Mouse (Mus musculus) CH12.LX (cell line): Measurements from ENCODE around the gene Zfp839. TPM values are rescaled to one million over a fixed set of nuclear protein-coding genes. Genes with fewer than 3 reads are reported as not detected.
A peak's percentile ranks its signal among the peaks of the same experiment; 100 is the strongest.

ENCODE experiments used
- DNase-seq: peaks from one replicate; pipeline ENCODE4 v3.0.0-alpha.2; 2013; ENCODE audit errors: extremely low read depth
- H3K27ac ChIP-seq: 2 replicates; pipeline ENCODE4 v1.5.1; 2012; ENCODE audit warnings: low read depth, mild to moderate bottlenecking, control low read depth, moderate library complexity; ENCODE audit not compliant: insufficient read depth
- H3K27me3 ChIP-seq: replicated peaks from 2 replicates; pipeline ENCODE3; 2012; ENCODE audit warnings: inconsistent platforms
- H3K36me3 ChIP-seq, 2 experiments: replicated peaks in 1 of 2; 2 replicates each; pipeline versions ENCODE3 to v1.6.1; 2012; ENCODE audit warnings: inconsistent platforms in 1 of 2, low read length in 1 of 2, mild to moderate bottlenecking in 1 of 2, mixed read lengths in 1 of 2, moderate library complexity in 1 of 2; ENCODE audit not compliant: control insufficient read depth in 1 of 2, insufficient read depth in 1 of 2
- H3K4me1 ChIP-seq, 2 experiments: 2 replicates each; pipeline ENCODE4 v1.6.1; 2012; ENCODE audit warnings: inconsistent platforms in 1 of 2, moderate library complexity in 1 of 2; ENCODE audit not compliant: insufficient read depth in 2 of 2, control insufficient read depth in 1 of 2
- H3K4me2 ChIP-seq: 2 replicates; pipeline ENCODE4 v1.6.1; 2012; ENCODE audit warnings: low read depth, mild to moderate bottlenecking, control low read depth; ENCODE audit not compliant: poor library complexity, insufficient read depth, severe bottlenecking
- H3K4me3 ChIP-seq, 3 experiments: fragments of 150-350 bp in 1 of 3; sonication (generic) in 1 of 3; replicated peaks in 1 of 3; 2 replicates each; pipeline versions ENCODE3 to v1.5.1; 2011 to 2012; ENCODE audit warnings: low read depth in 2 of 3, low read length in 2 of 3, mild to moderate bottlenecking in 2 of 3, moderate library complexity in 2 of 3, control low read depth in 1 of 3, improper control_type of control experiment in 1 of 3, inconsistent platforms in 1 of 3, mixed read lengths in 1 of 3; ENCODE audit not compliant: poor library complexity in 1 of 3
- H3K79me2 ChIP-seq: replicated peaks from 2 replicates; pipeline ENCODE4 v1.6.1; 2012; ENCODE audit warnings: mild to moderate bottlenecking, moderate library complexity; ENCODE audit not compliant: control insufficient read depth, poor library complexity, insufficient read depth, severe bottlenecking; ENCODE audit errors: extremely low read depth
- H3K9ac ChIP-seq: 2 replicates; pipeline ENCODE4 v1.6.1; 2012; ENCODE audit warnings: low read depth, mild to moderate bottlenecking, control low read depth, moderate library complexity; ENCODE audit not compliant: insufficient read depth
- H3K9me3 ChIP-seq: replicated peaks from 2 replicates; pipeline ENCODE3; 2012; ENCODE audit warnings: low read length, inconsistent platforms, mixed read lengths
- ELF1 ChIP-seq: IDR thresholded peaks from 2 replicates; pipeline ENCODE4 v1.6.1; 2014; ENCODE audit warnings: low read depth, mild to moderate bottlenecking, inconsistent platforms, low read length, improper control_type of control experiment
- EP300 ChIP-seq: IDR thresholded peaks from 2 replicates; pipeline ENCODE4 v1.6.1; 2011; ENCODE audit warnings: low read length, improper control_type of control experiment
- HCFC1 ChIP-seq: IDR thresholded peaks from 2 replicates; pipeline ENCODE4 v1.6.1; 2012; ENCODE audit warnings: low read depth, mild to moderate bottlenecking, inconsistent platforms, low read length, improper control_type of control experiment
- IRF4 ChIP-seq: IDR thresholded peaks from 2 replicates; pipeline ENCODE4 v1.6.1; 2014; ENCODE audit warnings: low read depth, mild to moderate bottlenecking, inconsistent platforms, low read length, improper control_type of control experiment
- KAT2A ChIP-seq: IDR thresholded peaks from 2 replicates; pipeline ENCODE4 v1.6.1; 2012; ENCODE audit warnings: low read length, improper control_type of control experiment, inconsistent platforms; ENCODE audit not compliant: insufficient replicate concordance
- MAZ ChIP-seq: IDR thresholded peaks from 2 replicates; pipeline ENCODE4 v1.6.1; 2012; ENCODE audit warnings: low read depth, mild to moderate bottlenecking, inconsistent platforms, low read length, improper control_type of control experiment, moderate library complexity
- MXI1 ChIP-seq: IDR thresholded peaks from 2 replicates; pipeline ENCODE4 v1.6.1; 2011; ENCODE audit warnings: mild to moderate bottlenecking, low read depth, low read length, improper control_type of control experiment
- POLR2A ChIP-seq: IDR thresholded peaks from 2 replicates; pipeline ENCODE4 v1.6.1; 2011; ENCODE audit warnings: low read depth, mild to moderate bottlenecking, improper control_type of control experiment, low read length
- SIN3A ChIP-seq: IDR thresholded peaks from 2 replicates; pipeline ENCODE4 v1.6.1; 2012; ENCODE audit warnings: low read length, improper control_type of control experiment, inconsistent platforms
- SMC3 ChIP-seq: IDR thresholded peaks from 2 replicates; pipeline ENCODE4 v1.6.1; 2011; ENCODE audit warnings: low read depth, low read length, improper control_type of control experiment
- TBP ChIP-seq: conservative IDR thresholded peaks from 2 replicates; pipeline ENCODE4 v1.6.1; 2011; ENCODE audit warnings: low read depth, low read length, improper control_type of control experiment
- UBTF ChIP-seq: IDR thresholded peaks from 2 replicates; pipeline ENCODE4 v1.6.1; 2012; ENCODE audit warnings: low read depth, mild to moderate bottlenecking, inconsistent platforms, low read length, improper control_type of control experiment, moderate library complexity
- USF1 ChIP-seq: IDR thresholded peaks from 2 replicates; pipeline ENCODE4 v1.6.1; 2014; ENCODE audit warnings: low read depth, mild to moderate bottlenecking, inconsistent platforms, low read length, improper control_type of control experiment
- ZNF384 ChIP-seq: IDR thresholded peaks from 2 replicates; pipeline ENCODE4 v1.6.1; 2012; ENCODE audit warnings: low read depth, low read length, improper control_type of control experiment, inconsistent platforms
- dilution Hi-C: fragments of 300-500 bp; cut with MboI; formaldehyde crosslinking; loops from 2 replicates; pipeline ENCODE4 v1.14.3; 2020; ENCODE audit warnings: low sequenced_read_pairs; ENCODE audit not compliant: extremely low pct_unique_long_range_greater_than_20kb, extremely low pct_ligation_motif_present
- in situ Hi-C: fragments of 300-500 bp; cut with MboI; formaldehyde crosslinking; loops from 3 replicates; pipeline ENCODE4 v1.14.3; 2019; ENCODE audit warnings: low sequenced_read_pairs, low pct_ligation_motif_present, low pct_unique_long_range_greater_than_20kb, mixed read lengths
- polyA plus RNA-seq: library from polyadenylated mRNA; unstranded; fragments of >175 nt; gene quantifications from 2 replicates; pipeline ENCODE4 v1.2.1, GENCODE M21; 2012; ENCODE audit warnings: low read depth; ENCODE audit not compliant: insufficient read length
- total RNA-seq, 2 experiments: library from RNA; depleted of rRNA; stranded (reverse); fragments of 300-350 nt in 1 of 2; fragments of >200 nt in 1 of 2; gene quantifications; 2 replicates each; pipeline ENCODE4 v1.2.3; 2012 to 2014

Gene Zfp839
- total and polyA plus RNA-seq, 3 experiments, result 3.7 to 9.2 (median 7.8) TPM

DNA sequence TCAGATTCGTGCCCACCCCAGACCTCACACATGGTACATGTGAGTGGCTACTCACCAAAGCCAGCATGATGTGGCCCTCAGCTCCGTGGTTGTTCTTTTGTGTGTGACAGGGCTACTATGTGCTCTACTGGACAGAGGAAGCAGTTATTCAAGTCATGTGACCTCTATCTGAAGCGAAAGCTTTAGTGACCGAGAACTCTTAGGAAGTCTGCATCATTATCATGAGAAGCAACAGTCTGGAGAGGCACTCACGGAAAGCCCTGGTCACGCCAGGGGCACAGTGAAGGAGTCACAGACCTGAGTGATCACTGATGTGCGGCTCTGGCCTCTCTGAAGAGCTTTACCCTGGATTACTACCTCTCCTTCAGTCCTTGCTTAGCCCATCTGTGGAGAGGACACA is 27.7 kb upstream of the Zfp839 start:
- dilution Hi-C loops, result no loop called here
- H3K27me3 ChIP-seq, result no peaks in the 10 kb centered on the region

DNA sequence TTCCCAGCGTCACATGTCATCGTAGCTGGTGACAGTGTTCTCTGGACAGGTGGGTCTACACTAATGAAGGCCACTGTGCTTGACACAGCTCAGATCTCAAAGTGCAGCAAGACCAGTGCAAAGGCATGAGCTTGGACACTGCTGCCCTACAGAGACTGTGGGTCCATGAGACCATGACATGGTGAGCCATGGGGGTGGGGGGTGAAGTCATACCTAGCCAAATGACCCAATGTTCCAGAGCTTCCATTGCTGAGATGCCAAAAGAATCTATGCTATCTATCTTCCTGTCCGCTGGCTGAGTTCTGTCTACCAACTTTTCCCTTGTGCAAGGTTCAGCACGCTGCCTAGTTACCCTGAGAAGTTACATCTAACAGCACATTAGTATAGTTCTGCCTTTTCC is 21.1 kb upstream of the Zfp839 start:
- DNase-seq, result no peak
- H3K4me3 ChIP-seq, result no peak overlapping the region
- no peaks in the 10 kb centered on the region for H3K9me3 ChIP-seq
- no peaks in the 10 kb centered on the region for H3K79me2 ChIP-seq
- H3K36me3 ChIP-seq, result no peaks in the 10 kb centered on the region
- no peak for TF ChIP-seq USF1
- no peak for TF ChIP-seq UBTF
- no peak for TF ChIP-seq SMC3
- TF ChIP-seq HCFC1, result no peak
- TF ChIP-seq POLR2A, result no peak
- no peak for TF ChIP-seq ZNF384
- no peak for TF ChIP-seq MAZ
- no peak for TF ChIP-seq EP300
- TF ChIP-seq KAT2A, result no peak
- no peak overlapping the region for H3K4me2 ChIP-seq
- no peak overlapping the region for H3K27ac ChIP-seq
- H3K4me1 ChIP-seq, result peaks cover 3 to 18% of the 10 kb centered on the region in 2 experiments; a peak in 3 of 4 replicates
- dilution Hi-C loops, result no loop called here
- no peaks in the 10 kb centered on the region for H3K27me3 ChIP-seq
- no peak overlapping the region for H3K9ac ChIP-seq
- in situ Hi-C loops, result no loop called here

More for the DNA sequence above, 27.7 kb upstream of the Zfp839 start:
- H3K79me2 ChIP-seq, result no peaks in the 10 kb centered on the region
- no peaks in the 10 kb centered on the region for H3K36me3 ChIP-seq
- H3K9ac ChIP-seq, result no peak overlapping the region
- TF ChIP-seq TBP (no peak), SIN3A (no peak), IRF4 (no peak), ELF1 (no peak)
- TF ChIP-seq, all 38 proteins: peak for 0
- in situ Hi-C loops, result no loop called here
- no peak overlapping the region for H3K4me2 ChIP-seq
- no peak overlapping the region for H3K4me3 ChIP-seq
- no peak overlapping the region for H3K27ac ChIP-seq
- H3K9me3 ChIP-seq, result no peaks in the 10 kb centered on the region
- no peak for DNase-seq
- H3K4me1 ChIP-seq, result peaks cover 6 to 34% of the 10 kb centered on the region in 2 experiments; a peak in 3 of 4 replicates

GRCm38 (mm10) chr12:110830293-110831024 is 19.6 kb upstream of the Zfp839 start:
- dilution Hi-C loops (no loop called here), in situ Hi-C loops (no loop called here)
- Histone ChIP-seq H3K4me3 (no peak overlapping the region), H3K36me3 (no peaks in the 10 kb centered on the region), H3K79me2 (no peaks in the 10 kb centered on the region), H3K4me2 (no peak overlapping the region), H3K27me3 (no peaks in the 10 kb centered on the region), H3K4me1 (peaks cover 0 to 8% of the 10 kb centered on the region in 2 experiments; a peak in 2 of 4 replicates), H3K9ac (no peak overlapping the region), H3K9me3 (no peaks in the 10 kb centered on the region), H3K27ac (no peak overlapping the region)
- peak; percentile 22; the same call in 1 of the 2 replicates for TF ChIP-seq ZNF384
- TF ChIP-seq POLR2A, result no peak
- no peak for TF ChIP-seq MXI1
- TF ChIP-seq TBP, result peak; percentile 48; the same call in 1 of the 2 replicates
- no peak for TF ChIP-seq USF1
- DNase-seq, result no peak
